Mouse (Mus musculus): ENCODE results near the gene Brca2.

- TF ChIP-seq CTCF (conservative IDR thresholded peaks at IDR 0.05; ENCODE audit: insufficient read depth, insufficient read length, low read depth, low read length): no peak
- no peak for TF ChIP-seq POLR2A (IDR thresholded peaks at IDR 0.05; ENCODE audit: low read depth, low read length)
These were observed 48.2 kb downstream of the Brca2 start for GRCm38 (mm10) chr5:150570496-150571219.

Measured in kidney, adult 2 months (tissue).